Mouse (Mus musculus): ENCODE results near the gene Atp5mpl. TPM values are rescaled to one million over a fixed set of nuclear protein-coding genes. Genes with fewer than 3 reads are reported as not detected.

Gene Atp5mpl
- 100 to 1,000 TPM; 375 to 382 TPM for total RNA-seq (2021)

- intact Hi-C loops (cut with DNase I) = loop anchor here (10.0 kb wide), 1 partner anchor 222 kb away; no protein-coding TSS in a partner anchor
- DNase-seq (ENCODE audit: low spot score in 2 of 2) = peak; percentile 96 to 97
Measured at GRCm38 (mm10) chr12:111966683-111967173, at the start of gene Atp5mpl. Atp5mpl (minus strand) TSS chr12:111966977.

GRCm38 (mm10) chr12:112016346-112016745, 49.6 kb upstream of the Atp5mpl start:
- DNase-seq (ENCODE audit: low spot score in 2 of 2) = no peak
- intact Hi-C loops (cut with DNase I) = no loop called here

- intact Hi-C loops (cut with DNase I) = no loop called here
Measured at GRCm38 (mm10) chr12:112013271-112013801, 46.6 kb upstream of the Atp5mpl start.

GRCm38 (mm10) chr12:112012511-112013270, 45.9 kb upstream of the Atp5mpl start:
- intact Hi-C loops (cut with DNase I) = no loop called here
- no peak for DNase-seq (ENCODE audit: low spot score in 2 of 2)

More at GRCm38 (mm10) chr12:112013271-112013801, 46.6 kb upstream of the Atp5mpl start:
- DNase-seq (ENCODE audit: low spot score in 2 of 2) = no peak

GRCm38 (mm10) chr12:112001223-112001622, 34.4 kb upstream of the Atp5mpl start:
- intact Hi-C loops (cut with DNase I) = loop anchor here (5.0 kb wide), 1 partner anchor 124 kb away; no protein-coding TSS in a partner anchor
- peak; percentile 76 to 79 for DNase-seq (ENCODE audit: low spot score in 2 of 2)

- no peak for DNase-seq (ENCODE audit: low spot score in 2 of 2)
- intact Hi-C loops (cut with DNase I) = loop anchor here (5.0 kb wide), 1 partner anchor 122 kb away; no protein-coding TSS in a partner anchor
Measured at GRCm38 (mm10) chr12:111999735-112000134, 33.0 kb upstream of the Atp5mpl start.

GRCm38 (mm10) chr12:111995161-111995560, 28.4 kb upstream of the Atp5mpl start:
- intact Hi-C loops (cut with DNase I) = no loop called here
- no peak for DNase-seq (ENCODE audit: low spot score in 2 of 2)

GRCm38 (mm10) chr12:111992626-111993025, 25.8 kb upstream of the Atp5mpl start:
- DNase-seq (ENCODE audit: low spot score in 2 of 2) = no peak
- intact Hi-C loops (cut with DNase I) = no loop called here

GRCm38 (mm10) chr12:111986756-111987155, 20.0 kb upstream of the Atp5mpl start:
- intact Hi-C loops (cut with DNase I) = no loop called here

GRCm38 (mm10) chr12:111983165-111983564, 16.4 kb upstream of the Atp5mpl start:
- DNase-seq (ENCODE audit: low spot score in 2 of 2) = no peak
- intact Hi-C loops (cut with DNase I) = no loop called here

More at GRCm38 (mm10) chr12:111986756-111987155, 20.0 kb upstream of the Atp5mpl start:
- no peak for DNase-seq (ENCODE audit: low spot score in 2 of 2)

- no peak for DNase-seq (ENCODE audit: low spot score in 2 of 2)
- intact Hi-C loops (cut with DNase I) = no loop called here
Measured at GRCm38 (mm10) chr12:111981831-111982230, 15.1 kb upstream of the Atp5mpl start.

- intact Hi-C loops (cut with DNase I) = no loop called here
- peak in 1 of 2 experiments; percentile 21 for DNase-seq (ENCODE audit: low spot score in 2 of 2)
Measured at GRCm38 (mm10) chr12:111980887-111981367, 14.2 kb upstream of the Atp5mpl start, which contains the start of gene Rd3l. Rd3l (minus strand) TSS chr12:111981317.

- DNase-seq (ENCODE audit: low spot score in 2 of 2) = no peak
- intact Hi-C loops (cut with DNase I) = no loop called here
Measured at GRCm38 (mm10) chr12:111978274-111978673, 11.5 kb upstream of the Atp5mpl start.

GRCm38 (mm10) chr12:111977138-111977537, 10.4 kb upstream of the Atp5mpl start:
- DNase-seq (ENCODE audit: low spot score in 2 of 2) = peak; percentile 18 to 20

GRCm38 (mm10) chr12:111974578-111974977, 7.8 kb upstream of the Atp5mpl start:
- no peak for DNase-seq (ENCODE audit: low spot score in 2 of 2)
- intact Hi-C loops (cut with DNase I) = no loop called here

More at GRCm38 (mm10) chr12:111977138-111977537, 10.4 kb upstream of the Atp5mpl start:
- intact Hi-C loops (cut with DNase I) = no loop called here

GRCm38 (mm10) chr12:111972504-111972903, 5.7 kb upstream of the Atp5mpl start:
- DNase-seq (ENCODE audit: low spot score in 2 of 2) = no peak
- intact Hi-C loops (cut with DNase I) = no loop called here

- intact Hi-C loops (cut with DNase I) = no loop called here
- DNase-seq (ENCODE audit: low spot score in 2 of 2) = no peak
Measured at GRCm38 (mm10) chr12:111971231-111971686, 4.5 kb upstream of the Atp5mpl start, which contains the start of gene Tdrd9. Tdrd9 (plus strand) TSS chr12:111971559.

GRCm38 (mm10) chr12:111970085-111970484, 3.3 kb upstream of the Atp5mpl start:
- intact Hi-C loops (cut with DNase I) = no loop called here
- DNase-seq (ENCODE audit: low spot score in 2 of 2) = no peak

- no peak for DNase-seq (ENCODE audit: low spot score in 2 of 2)
- intact Hi-C loops (cut with DNase I) = loop anchor here (10.0 kb wide), 1 partner anchor 219 kb away; no protein-coding TSS in a partner anchor
Measured at GRCm38 (mm10) chr12:111963339-111963738, 3.4 kb downstream of the Atp5mpl start.

All from left cerebral cortex, postnatal 25 days (tissue).